12 mouse cellular contexts compared by ENCODE assay signal in genomic region chr3:29739292-29739691, GRCm38 (mm10).
DNase-seq lines count a peak whose midpoint lies in the region; ATAC-seq and TF ChIP-seq lines count a peak whose summit lies in the region.
"Had no signal": no experiment of that assay in that cellular context is flagged by ENCODE, and none has a peak within 500 bp of the region (broad histone marks: within the 10 kb centered on the region; RNA-seq: fewer than 3 reads in every experiment).

No protein-coding gene starts in this region.

- ATAC-seq in heart, embryonic 11.5 days (replicated peaks; ENCODE audit: insufficient number of reproducible peaks, low FRiP score, low TSS enrichment) = no peak
- ATAC-seq in liver, embryonic 14.5 days (ENCODE audit: insufficient read depth) = no peak
- no peak for ATAC-seq in intestine, embryonic 15.5 days
- ATAC-seq in monocyte, adult 5-6 weeks (replicated peaks; ENCODE audit: insufficient number of reproducible peaks, low FRiP score, low TSS enrichment, poor library complexity, severe bottlenecking) = no peak

- H3K27ac ChIP-seq in heart, embryonic 11.5 days (ENCODE audit: low read depth, low read length) = no peak overlapping the region
- H3K27ac ChIP-seq in liver, embryonic 14.5 days = no peak overlapping the region
- no peak overlapping the region for H3K27ac ChIP-seq in intestine, embryonic 15.5 days
- H3K27ac ChIP-seq: hindbrain, embryonic 10.5 days; liver, embryonic 15.5 days; neural tube, embryonic 13.5 days; stomach, embryonic 15.5 days had no signal

- no peak overlapping the region for H3K4me3 ChIP-seq in heart, embryonic 11.5 days (ENCODE audit: low read depth, low read length)
- no peak overlapping the region for H3K4me3 ChIP-seq in liver, embryonic 14.5 days (ENCODE audit: insufficient read depth in 1 of 2, low read depth in 2 of 2, low read length in 2 of 2)
- no peak overlapping the region for H3K4me3 ChIP-seq in intestine, embryonic 15.5 days (replicated peaks)
- H3K4me3 ChIP-seq: hindbrain, embryonic 10.5 days; liver, embryonic 15.5 days; neural tube, embryonic 13.5 days; stomach, embryonic 15.5 days had no signal

- H3K9ac ChIP-seq in heart, embryonic 11.5 days (ENCODE audit: low read depth, low read length) = no peak overlapping the region
- no peak overlapping the region for H3K9ac ChIP-seq in liver, embryonic 14.5 days (replicated peaks)
- H3K9ac ChIP-seq in intestine, embryonic 15.5 days = no peak overlapping the region
- H3K9ac ChIP-seq: liver, embryonic 15.5 days; neural tube, embryonic 13.5 days; stomach, embryonic 15.5 days had no signal

- DNase-seq in heart, postnatal 4 days = peak; percentile 21
- DNase-seq in liver, embryonic 14.5 days (ENCODE audit: low read depth in 3 of 3, low spot score in 3 of 3) = no peak
- no peak for DNase-seq in liver
- peak; percentile 49 for DNase-seq in brain, adult 2 months (ENCODE audit: low read depth, low spot score)
- peak; percentile 38 for DNase-seq in mesoderm, embryonic 11.5 days (ENCODE audit: low read depth, low spot score)

- peak; percentile 8; the same call in 1 of the 2 replicates for TF ChIP-seq CTCF in liver, embryonic 14.5 days (IDR thresholded peaks at IDR 0.05; ENCODE audit: low read depth)

- H3K4me1 ChIP-seq in heart, embryonic 11.5 days (ENCODE audit: control insufficient read depth, insufficient read depth, low read length) = no peaks in the 10 kb centered on the region
- H3K4me1 ChIP-seq in liver, embryonic 14.5 days (replicated peaks; ENCODE audit: control insufficient read depth in 2 of 2, insufficient read depth in 2 of 2, low read length in 1 of 2) = no peaks in the 10 kb centered on the region
- no peaks in the 10 kb centered on the region for H3K4me1 ChIP-seq in intestine, embryonic 15.5 days (replicated peaks)
- H3K4me1 ChIP-seq: liver, embryonic 15.5 days; neural tube, embryonic 13.5 days; stomach, embryonic 15.5 days had no signal

- TF ChIP-seq EP300 in liver, embryonic 14.5 days (IDR thresholded peaks at IDR 0.05; ENCODE audit: low read depth) = no peak

- H3K9me3 ChIP-seq in heart, embryonic 11.5 days (replicated peaks; ENCODE audit: control insufficient read depth, low read length) = no peaks in the 10 kb centered on the region
- no peaks in the 10 kb centered on the region for H3K9me3 ChIP-seq in liver, embryonic 14.5 days (ENCODE audit: control insufficient read depth, low read length)
- no peaks in the 10 kb centered on the region for H3K9me3 ChIP-seq in intestine, embryonic 15.5 days
- H3K9me3 ChIP-seq: hindbrain, embryonic 10.5 days; liver, embryonic 15.5 days; neural tube, embryonic 13.5 days; stomach, embryonic 15.5 days had no signal

- WGBS in heart, embryonic 11.5 days (ENCODE audit: insufficient replicate concordance) = 25% methylated on average over 5 of the region's 5 CpGs
- WGBS in liver, embryonic 14.5 days (ENCODE audit: insufficient replicate concordance) = 35% methylated on average over 5 of the region's 5 CpGs
- WGBS in intestine, embryonic 15.5 days = 33% methylated on average over 5 of the region's 5 CpGs

- no peaks in the 10 kb centered on the region for H3K27me3 ChIP-seq in heart, embryonic 11.5 days (ENCODE audit: control insufficient read depth, insufficient read depth, low read length)
- no peaks in the 10 kb centered on the region for H3K27me3 ChIP-seq in liver, embryonic 14.5 days (ENCODE audit: control insufficient read depth, insufficient read depth, low read length)
- no peaks in the 10 kb centered on the region for H3K27me3 ChIP-seq in intestine, embryonic 15.5 days (replicated peaks)
- H3K27me3 ChIP-seq: liver, embryonic 15.5 days; neural tube, embryonic 13.5 days; stomach, embryonic 15.5 days had no signal

- H3K4me2 ChIP-seq in heart, embryonic 11.5 days = no peak overlapping the region
- H3K4me2 ChIP-seq in liver, embryonic 14.5 days (ENCODE audit: low read depth) = no peak overlapping the region
- no peak overlapping the region for H3K4me2 ChIP-seq in intestine, embryonic 15.5 days (replicated peaks)
- H3K4me2 ChIP-seq: liver, embryonic 15.5 days; neural tube, embryonic 13.5 days; stomach, embryonic 15.5 days had no signal

- no peaks in the 10 kb centered on the region for H3K36me3 ChIP-seq in heart, embryonic 11.5 days (ENCODE audit: control insufficient read depth, insufficient read depth, low read length)
- no peaks in the 10 kb centered on the region for H3K36me3 ChIP-seq in liver, embryonic 14.5 days (replicated peaks; ENCODE audit: control insufficient read depth, insufficient read depth, low read depth)
- H3K36me3 ChIP-seq in intestine, embryonic 15.5 days = no peaks in the 10 kb centered on the region
- H3K36me3 ChIP-seq: hindbrain, embryonic 10.5 days; liver, embryonic 15.5 days; neural tube, embryonic 13.5 days; stomach, embryonic 15.5 days had no signal

Comparison
In these comparisons a context has a peak if more than half of its experiments do, and no peak if none do; other contexts are left out.
1. DNase-seq: peak in heart, postnatal 4 days (single experiment), brain, adult 2 months (single experiment) and mesoderm, embryonic 11.5 days (single experiment); none in liver, embryonic 14.5 days (0 of 3) and liver (single experiment).